13 mouse cellular contexts compared by ENCODE assay signal in the genomic region with DNA sequence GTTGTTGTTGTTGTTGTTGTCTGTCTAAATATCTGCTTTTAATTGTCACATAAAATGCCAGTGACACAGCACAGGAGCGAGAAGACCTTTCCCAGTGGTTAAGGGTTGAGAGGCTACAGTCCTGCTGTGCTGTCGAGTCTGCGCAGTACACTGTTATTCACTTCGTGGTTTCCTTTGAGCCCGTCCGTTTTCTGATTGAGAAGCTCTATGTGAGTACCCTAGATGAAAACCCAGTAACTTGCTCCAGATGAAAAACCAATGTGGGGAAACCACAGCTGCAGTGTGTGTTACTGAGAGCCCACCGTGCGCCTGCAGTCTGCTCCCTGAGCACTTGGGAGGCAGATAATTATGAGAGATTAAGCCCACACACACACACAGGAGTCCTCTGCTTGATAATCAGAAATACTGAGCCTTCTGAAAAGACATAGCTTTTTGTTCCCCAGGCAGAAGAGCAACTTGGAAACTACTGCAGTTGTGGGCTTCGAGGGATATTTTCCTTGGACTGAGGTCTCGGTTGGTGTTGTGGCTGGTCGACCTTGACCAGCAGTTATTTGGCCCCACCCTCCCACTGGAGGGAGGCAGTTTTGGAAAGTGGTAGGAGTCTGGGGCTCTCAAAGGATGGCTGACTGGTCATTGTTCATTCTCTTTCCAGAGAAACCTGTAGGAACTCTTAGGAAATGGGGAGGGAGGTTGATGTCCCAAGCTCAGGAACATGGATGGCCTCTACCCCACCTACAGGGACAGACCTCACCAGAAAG.
DNase-seq lines count a peak whose midpoint lies in the region; ATAC-seq and TF ChIP-seq lines count a peak whose summit lies in the region.
"Had no signal": no experiment of that assay in that cellular context is flagged by ENCODE, and none has a peak within 500 bp of the region (broad histone marks: within the 10 kb centered on the region; RNA-seq: fewer than 3 reads in every experiment).

No protein-coding gene starts in this region.

- no peaks in the 10 kb centered on the region for H3K9me3 ChIP-seq in forebrain, embryonic 12.5 days
- H3K9me3 ChIP-seq in forebrain, embryonic 14.5 days (replicated peaks; ENCODE audit: control insufficient read depth, low read length), result no peaks in the 10 kb centered on the region
- H3K9me3 ChIP-seq in stomach, embryonic 14.5 days (ENCODE audit: control insufficient read depth, low read depth, low read length), result no peaks in the 10 kb centered on the region
- no peaks in the 10 kb centered on the region for H3K9me3 ChIP-seq in stomach, postnatal 0 days (ENCODE audit: control insufficient read depth, low read length)
- no peaks in the 10 kb centered on the region for H3K9me3 ChIP-seq in limb, embryonic 15.5 days

- peaks cover 20% of the 10 kb centered on the region for H3K36me3 ChIP-seq in forebrain, embryonic 12.5 days (replicated peaks)
- peaks cover 35% of the 10 kb centered on the region for H3K36me3 ChIP-seq in forebrain, embryonic 14.5 days (ENCODE audit: control insufficient read depth, insufficient read depth, low read length)
- no peaks in the 10 kb centered on the region; the same call in 1 of the 2 replicates for H3K36me3 ChIP-seq in stomach, embryonic 14.5 days (ENCODE audit: control insufficient read depth, insufficient read depth, low read length)
- no peaks in the 10 kb centered on the region for H3K36me3 ChIP-seq in stomach, postnatal 0 days (ENCODE audit: control insufficient read depth, insufficient read depth, low read length)
- peaks cover 8% of the 10 kb centered on the region for H3K36me3 ChIP-seq in limb, embryonic 15.5 days
- no peaks in the 10 kb centered on the region for H3K36me3 ChIP-seq in heart, adult 2 months (ENCODE audit: control insufficient read depth, insufficient read depth, low read length)

- no peak overlapping the region for H3K4me2 ChIP-seq in forebrain, embryonic 12.5 days
- H3K4me2 ChIP-seq in forebrain, embryonic 14.5 days (ENCODE audit: low read length), result no peak overlapping the region
- H3K4me2 ChIP-seq in stomach, embryonic 14.5 days (replicated peaks; ENCODE audit: low read depth, low read length), result no peak overlapping the region
- H3K4me2 ChIP-seq in stomach, postnatal 0 days (replicated peaks; ENCODE audit: low read depth), result no peak overlapping the region
- no peak overlapping the region for H3K4me2 ChIP-seq in limb, embryonic 15.5 days
- H3K4me2 ChIP-seq: liver, embryonic 11.5 days had no signal

- no peak for TF ChIP-seq CTCF in stomach, postnatal 0 days (IDR thresholded peaks at IDR 0.05; ENCODE audit: low read depth)
- TF ChIP-seq CTCF in gastrocnemius, adult 2 months (IDR thresholded peaks at IDR 0.05), result no peak
- no peak for TF ChIP-seq CTCF in heart, adult 2 months (IDR thresholded peaks at IDR 0.05)

- H3K79me2 ChIP-seq in heart, adult 2 months (replicated peaks; ENCODE audit: control insufficient read depth, insufficient read depth, low read length), result no peaks in the 10 kb centered on the region

- TF ChIP-seq POLR2A in heart, adult 2 months (IDR thresholded peaks at IDR 0.05; ENCODE audit: insufficient read depth, low read depth, low read length), result no peak

- peak overlapping the region; percentile 61; the same call in 1 of the 2 replicates for H3K27ac ChIP-seq in forebrain, embryonic 12.5 days
- H3K27ac ChIP-seq in forebrain, embryonic 14.5 days (ENCODE audit: low read depth, low read length), result no peak overlapping the region
- H3K27ac ChIP-seq in stomach, embryonic 14.5 days (ENCODE audit: low read length), result peak overlapping the region; percentile 21; the same call in 1 of the 2 replicates
- H3K27ac ChIP-seq in stomach, postnatal 0 days (replicated peaks), result no peak overlapping the region
- H3K27ac ChIP-seq in limb, embryonic 15.5 days, result peak overlapping the region; percentile 50
- H3K27ac ChIP-seq in gastrocnemius, adult 2 months, result no peak overlapping the region
- no peak overlapping the region for H3K27ac ChIP-seq in heart, adult 2 months

- H3K4me1 ChIP-seq in forebrain, embryonic 12.5 days, result peaks cover 43% of the 10 kb centered on the region
- H3K4me1 ChIP-seq in forebrain, embryonic 14.5 days (ENCODE audit: control insufficient read depth, insufficient read depth, low read length), result peaks cover 14% of the 10 kb centered on the region; the same call in 1 of the 2 replicates
- H3K4me1 ChIP-seq in stomach, embryonic 14.5 days (ENCODE audit: control insufficient read depth, insufficient read depth, low read length), result peaks cover 23% of the 10 kb centered on the region; the same call in 1 of the 2 replicates
- H3K4me1 ChIP-seq in stomach, postnatal 0 days (replicated peaks; ENCODE audit: control insufficient read depth, insufficient read depth), result no peaks in the 10 kb centered on the region
- peaks cover 43% of the 10 kb centered on the region for H3K4me1 ChIP-seq in limb, embryonic 15.5 days
- H3K4me1 ChIP-seq in heart, adult 2 months (ENCODE audit: control insufficient read depth, insufficient read depth, low read length), result peaks cover 6% of the 10 kb centered on the region

- TF ChIP-seq EP300 in stomach, postnatal 0 days (optimal IDR thresholded peaks at IDR 0.05), result no peak
- TF ChIP-seq EP300 in heart, adult 2 months (IDR thresholded peaks at IDR 0.05; ENCODE audit: insufficient read depth, low read depth, low read length), result no peak

- intact Hi-C loops in gastrocnemius, adult 2 months (cut with DNase I), result loop anchor here (5.0 kb wide), 1 partner anchor 646 kb away; no protein-coding TSS in a partner anchor
- intact Hi-C loops in heart, adult 2 months (cut with DNase I), result no loop called here
- intact Hi-C loops in left cerebral cortex, postnatal 14 days (cut with DNase I), result no loop called here

- WGBS in forebrain, embryonic 12.5 days, result 54% methylated on average over 11 of the region's 11 CpGs
- WGBS in forebrain, embryonic 14.5 days, result 64% methylated on average over 11 of the region's 11 CpGs
- WGBS in stomach, embryonic 14.5 days, result 69% methylated on average over 11 of the region's 11 CpGs
- 72% methylated on average over 11 of the region's 11 CpGs for WGBS in stomach, postnatal 0 days
- 50% methylated on average over 11 of the region's 11 CpGs for WGBS in limb, embryonic 15.5 days
- 79% methylated on average over 11 of the region's 11 CpGs for WGBS in heart, adult 2 months

- DNase-seq in forebrain, embryonic 14.5 days (ENCODE audit: low spot score), result no peak
- DNase-seq in stomach, postnatal 0 days (ENCODE audit: low spot score), result no peak
- DNase-seq in gastrocnemius, adult 2 months, result no peak
- no peak for DNase-seq in heart, adult 2 months
- DNase-seq in left cerebral cortex, postnatal 14 days (ENCODE audit: low spot score in 2 of 2), result no peak
- DNase-seq: cerebellum, adult 11 months; kidney, adult 8-10 months; layer of hippocampus, postnatal 36 days; lung, postnatal 36 days had no signal

- no peak overlapping the region for H3K4me3 ChIP-seq in forebrain, embryonic 12.5 days (replicated peaks)
- H3K4me3 ChIP-seq in forebrain, embryonic 14.5 days (ENCODE audit: low read depth, low read length), result no peak overlapping the region
- no peak overlapping the region for H3K4me3 ChIP-seq in stomach, embryonic 14.5 days (ENCODE audit: low read depth, low read length)
- no peak overlapping the region for H3K4me3 ChIP-seq in stomach, postnatal 0 days (ENCODE audit: low read depth, low read length)
- H3K4me3 ChIP-seq in limb, embryonic 15.5 days, result no peak overlapping the region
- H3K4me3 ChIP-seq in gastrocnemius, adult 2 months, result no peak overlapping the region
- no peak overlapping the region for H3K4me3 ChIP-seq in heart, adult 2 months

- H3K27me3 ChIP-seq in forebrain, embryonic 12.5 days, result no peaks in the 10 kb centered on the region
- H3K27me3 ChIP-seq in forebrain, embryonic 14.5 days (replicated peaks; ENCODE audit: control insufficient read depth, insufficient read depth, low read length), result no peaks in the 10 kb centered on the region
- no peaks in the 10 kb centered on the region for H3K27me3 ChIP-seq in stomach, embryonic 14.5 days (ENCODE audit: control insufficient read depth, insufficient read depth, low read length)
- no peaks in the 10 kb centered on the region for H3K27me3 ChIP-seq in stomach, postnatal 0 days (ENCODE audit: control insufficient read depth, insufficient read depth, low read length)
- no peaks in the 10 kb centered on the region for H3K27me3 ChIP-seq in limb, embryonic 15.5 days
- H3K27me3 ChIP-seq in heart, adult 2 months (ENCODE audit: control insufficient read depth, insufficient read depth, low read length), result no peaks in the 10 kb centered on the region

- ATAC-seq in forebrain, embryonic 12.5 days (ENCODE audit: low FRiP score), result no peak
- ATAC-seq in forebrain, embryonic 14.5 days, result no peak
- ATAC-seq in stomach, embryonic 14.5 days (ENCODE audit: insufficient number of reproducible peaks, insufficient read depth, low FRiP score, low read depth), result no peak
- ATAC-seq in stomach, postnatal 0 days (ENCODE audit: low FRiP score, low TSS enrichment), result no peak
- no peak for ATAC-seq in limb, embryonic 15.5 days (ENCODE audit: insufficient number of reproducible peaks, low FRiP score, low TSS enrichment, low read depth)

- H3K9ac ChIP-seq in forebrain, embryonic 12.5 days, result peak overlapping the region; percentile 17; the same call in 1 of the 2 replicates
- H3K9ac ChIP-seq in forebrain, embryonic 14.5 days (ENCODE audit: low read length), result no peak overlapping the region
- no peak overlapping the region for H3K9ac ChIP-seq in stomach, embryonic 14.5 days (replicated peaks; ENCODE audit: low read depth, low read length)
- H3K9ac ChIP-seq in stomach, postnatal 0 days (ENCODE audit: low read length), result no peak overlapping the region
- no peak overlapping the region for H3K9ac ChIP-seq in limb, embryonic 15.5 days
- no peak overlapping the region for H3K9ac ChIP-seq in heart, adult 2 months (ENCODE audit: low read depth, low read length)

Comparison
In these comparisons a context has a peak if more than half of its experiments do, and no peak if none do; other contexts are left out.
1. H3K27ac ChIP-seq: peak in forebrain, embryonic 12.5 days (single experiment), stomach, embryonic 14.5 days (single experiment) and limb, embryonic 15.5 days (single experiment); none in forebrain, embryonic 14.5 days (single experiment), stomach, postnatal 0 days (single experiment), gastrocnemius, adult 2 months (single experiment) and heart, adult 2 months (single experiment).